Mouse (Mus musculus) hindbrain, embryonic 10.5 days (tissue): ENCODE measurements around the gene Akr1c14. TPM values are rescaled to one million over a fixed set of nuclear protein-coding genes. Genes with fewer than 3 reads are reported as not detected.
"Not testable (repeated sequence)": the region's sequence is repeated elsewhere in the genome, so short reads cannot be mapped to it uniquely, and the experiment has no call there.

Experiments used
- DNase-seq: peaks from one replicate; pipeline ENCODE4 v3.0.0-alpha.2; 2017; ENCODE audit warnings: low spot score
- H3K27ac ChIP-seq: fragments of 300-500 bp; sonication (generic); 2 replicates; pipeline ENCODE4 v1.5.1; 2016; ENCODE audit warnings: mild to moderate bottlenecking, moderate library complexity
- H3K27me3 ChIP-seq: fragments of 300-500 bp; sonication (generic); 2 replicates; pipeline ENCODE4 v1.6.1; 2016; ENCODE audit warnings: mild to moderate bottlenecking; ENCODE audit not compliant: poor library complexity, insufficient read depth, severe bottlenecking
- H3K36me3 ChIP-seq: fragments of 300-500 bp; sonication (generic); 2 replicates; pipeline ENCODE4 v1.6.1; 2016; ENCODE audit warnings: mild to moderate bottlenecking, moderate library complexity
- H3K4me1 ChIP-seq: fragments of 300-500 bp; sonication (generic); replicated peaks from 2 replicates; pipeline ENCODE4 v1.6.1; 2016; ENCODE audit warnings: mild to moderate bottlenecking
- H3K4me3 ChIP-seq: fragments of 300-500 bp; sonication (generic); 2 replicates; pipeline ENCODE4 v1.5.1; 2016; ENCODE audit warnings: mild to moderate bottlenecking, moderate library complexity
- H3K9me3 ChIP-seq: fragments of 300-500 bp; sonication (generic); 2 replicates; pipeline ENCODE4 v1.6.1; 2016; ENCODE audit warnings: mild to moderate bottlenecking, moderate library complexity
- WGBS: fragments of 180-500 bp; shearing (Covaris S2); methylation state at CpG from one replicate; pipeline ENCODE4 v1.1.7; 2016; 5-methylcytosine and 5-hydroxymethylcytosine counted together
- polyA plus RNA-seq: library from polyadenylated mRNA; unstranded; fragments of >200 nt; fragmentation: Nextera tagmentation; extraction: Ambion mirVana; gene quantifications from 2 replicates; pipeline ENCODE4 v1.2.1, GENCODE M21; 2016

The Akr1c14 gene
- 0.06 and 0.18 TPM in 2 replicates for polyA plus RNA-seq

DNA sequence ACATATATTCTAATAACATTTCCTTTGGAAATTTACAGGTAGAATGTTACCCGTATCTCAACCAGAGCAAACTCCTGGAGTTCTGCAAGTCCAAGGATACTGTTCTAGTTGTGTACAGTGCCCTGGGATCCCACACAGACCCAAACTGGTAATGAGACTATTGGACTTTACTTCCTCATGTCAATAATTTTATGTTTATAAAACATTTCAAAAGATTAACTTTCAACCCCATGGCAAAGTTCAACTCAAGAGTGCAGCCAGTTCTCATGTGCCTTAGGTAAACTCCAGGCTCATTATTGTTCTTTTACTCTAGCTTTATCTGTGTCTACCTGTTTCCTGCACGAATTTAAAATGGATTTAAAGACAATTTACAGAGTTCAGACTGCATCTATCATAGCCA lies at the start of gene Akr1c14:
Akr1c14 (plus strand) TSS at position 293 of the 400 bp plus-strand sequence.
- 67% methylated on average over 2 of the region's 2 CpGs for WGBS
- no peaks in the 10 kb centered on the region for H3K9me3 ChIP-seq
- H3K4me3 ChIP-seq, result no peak within 1 kb of the TSS
- no peak for DNase-seq
- H3K27ac ChIP-seq, result no peak within 1 kb of the TSS
- no peaks in the 10 kb centered on the region; the same call in 1 of the 2 replicates for H3K4me1 ChIP-seq
- no peaks in the 10 kb centered on the region for H3K27me3 ChIP-seq
- no peaks in the 10 kb centered on the region for H3K36me3 ChIP-seq

DNA sequence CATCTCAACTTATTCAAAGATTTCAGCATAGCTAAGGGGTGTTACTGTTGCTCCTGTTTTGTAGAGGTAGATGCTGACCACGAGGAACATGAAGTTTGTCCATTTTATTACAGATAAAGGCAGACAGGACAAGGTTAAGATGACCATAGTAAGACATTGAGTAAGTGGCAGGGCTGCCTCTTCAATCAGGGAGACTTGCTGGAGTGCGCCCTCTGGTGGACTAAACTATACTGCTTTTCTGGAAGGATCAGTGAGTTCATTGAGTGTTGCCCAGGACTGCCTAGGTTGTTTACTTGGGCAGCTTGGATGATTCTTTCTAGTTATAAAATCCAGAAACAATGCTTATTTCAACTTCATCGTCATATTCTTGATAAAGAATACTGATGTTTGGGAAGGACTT lies 47.1 kb upstream of the Akr1c14 start:
- H3K4me1 ChIP-seq, result no peaks in the 10 kb centered on the region
- no peaks in the 10 kb centered on the region for H3K27me3 ChIP-seq
- WGBS, result 14% methylated on average over 3 of the region's 3 CpGs
- H3K36me3 ChIP-seq, result no peaks in the 10 kb centered on the region
- no peaks in the 10 kb centered on the region for H3K9me3 ChIP-seq
- no peak overlapping the region for H3K4me3 ChIP-seq
- H3K27ac ChIP-seq, result no peak overlapping the region
- DNase-seq, result peak; percentile 57

DNA sequence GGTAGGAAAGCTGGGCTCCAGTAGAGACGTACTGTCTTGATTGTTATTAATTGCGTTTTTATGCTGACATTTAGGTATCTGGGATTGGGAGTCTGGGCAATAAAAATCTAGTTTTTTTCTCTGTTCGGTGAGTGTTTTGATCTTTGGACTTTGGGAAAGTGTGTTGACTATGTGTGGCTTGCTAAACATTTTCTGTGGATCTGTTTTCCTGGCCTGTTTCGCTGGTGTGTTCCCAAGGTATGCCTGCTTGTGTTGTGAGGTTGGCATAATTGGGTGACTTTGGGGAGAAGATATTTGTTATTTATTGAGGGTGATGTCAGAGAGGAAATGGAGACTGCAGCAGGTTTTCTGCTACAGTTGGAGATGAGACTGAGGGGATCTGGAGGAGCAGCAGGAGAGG lies 38.0 kb upstream of the Akr1c14 start:
- Histone ChIP-seq H3K27ac (no peak overlapping the region), H3K4me3 (no peak overlapping the region), H3K9me3 (no peaks in the 10 kb centered on the region), H3K27me3 (no peaks in the 10 kb centered on the region), H3K4me1 (no peaks in the 10 kb centered on the region), H3K36me3 (no peaks in the 10 kb centered on the region)
- no peak for DNase-seq
- WGBS, result 85% methylated on average over 4 of the region's 4 CpGs

DNA sequence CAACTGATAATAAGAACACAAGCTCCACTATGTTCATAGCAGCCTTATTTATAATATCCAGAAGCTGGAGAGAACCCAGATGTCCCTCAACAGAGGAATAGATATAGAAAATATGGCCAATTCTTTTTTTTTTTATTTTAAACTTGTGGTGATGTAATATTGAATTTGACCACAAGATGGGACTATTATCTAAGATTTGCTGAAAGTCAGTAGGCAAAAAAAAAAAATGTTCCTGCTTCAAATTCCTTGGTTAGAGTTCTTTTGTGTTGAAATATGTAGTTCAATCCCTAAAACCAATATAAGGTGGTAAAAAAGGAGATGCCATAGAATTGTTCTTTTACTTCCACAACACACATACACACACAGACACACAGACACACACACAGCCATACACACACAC lies 35.0 kb upstream of the Akr1c14 start:
- Histone ChIP-seq H3K27me3 (no peaks in the 10 kb centered on the region), H3K9me3 (no peaks in the 10 kb centered on the region), H3K36me3 (no peaks in the 10 kb centered on the region), H3K4me3 (no peak overlapping the region), H3K27ac (no peak overlapping the region), H3K4me1 (no peaks in the 10 kb centered on the region)
- no peak for DNase-seq

DNA sequence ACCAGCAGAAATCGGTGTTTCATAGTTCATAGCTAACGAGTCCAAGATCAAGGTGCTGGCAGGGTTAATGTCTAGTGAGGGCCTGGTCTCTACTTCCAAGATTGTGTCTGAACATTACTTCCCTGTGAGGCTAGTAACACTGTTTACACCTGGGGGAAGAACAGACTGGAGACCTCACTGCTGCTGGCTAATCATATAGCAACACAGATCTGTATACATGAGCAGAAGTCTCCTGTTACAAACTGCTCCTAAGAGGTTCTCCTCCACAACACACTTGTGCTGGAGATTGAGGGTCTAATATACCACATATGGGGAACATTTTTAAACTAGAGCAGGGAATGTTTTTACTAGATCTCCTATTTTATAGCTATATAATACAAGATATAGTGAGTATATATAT lies 18.9 kb upstream of the Akr1c14 start:
- Histone ChIP-seq H3K4me1 (no peaks in the 10 kb centered on the region), H3K27me3 (no peaks in the 10 kb centered on the region), H3K4me3 (no peak overlapping the region), H3K27ac (no peak overlapping the region), H3K9me3 (no peaks in the 10 kb centered on the region), H3K36me3 (no peaks in the 10 kb centered on the region)
- no peak for DNase-seq
- 97% methylated on average over 2 of the region's 2 CpGs for WGBS

DNA sequence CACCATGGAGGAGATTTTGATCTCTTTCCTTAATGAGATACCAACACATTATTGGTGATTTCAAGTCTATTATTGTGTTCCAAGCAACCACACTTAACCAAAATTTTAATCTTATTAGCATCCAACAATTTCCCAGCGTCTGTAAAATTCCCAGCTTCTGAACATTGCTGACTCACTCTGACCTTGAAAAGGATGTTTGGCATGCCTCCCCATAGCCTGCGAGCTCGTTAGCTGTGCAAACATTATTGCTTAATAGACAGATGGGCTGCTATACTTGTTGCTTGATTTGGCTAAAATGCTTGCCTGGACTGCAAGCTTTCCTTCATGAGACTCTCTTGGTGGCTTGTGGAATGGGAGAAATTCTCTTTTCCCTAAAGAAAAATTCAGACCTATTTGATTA lies 16.3 kb upstream of the Akr1c14 start:
- no peak overlapping the region for H3K27ac ChIP-seq
- WGBS, result 87% methylated on average over 3 of the region's 3 CpGs
- DNase-seq, result no peak
- no peak overlapping the region for H3K4me3 ChIP-seq
- no peaks in the 10 kb centered on the region for H3K27me3 ChIP-seq
- H3K4me1 ChIP-seq, result no peaks in the 10 kb centered on the region
- no peaks in the 10 kb centered on the region for H3K9me3 ChIP-seq
- H3K36me3 ChIP-seq, result no peaks in the 10 kb centered on the region

DNA sequence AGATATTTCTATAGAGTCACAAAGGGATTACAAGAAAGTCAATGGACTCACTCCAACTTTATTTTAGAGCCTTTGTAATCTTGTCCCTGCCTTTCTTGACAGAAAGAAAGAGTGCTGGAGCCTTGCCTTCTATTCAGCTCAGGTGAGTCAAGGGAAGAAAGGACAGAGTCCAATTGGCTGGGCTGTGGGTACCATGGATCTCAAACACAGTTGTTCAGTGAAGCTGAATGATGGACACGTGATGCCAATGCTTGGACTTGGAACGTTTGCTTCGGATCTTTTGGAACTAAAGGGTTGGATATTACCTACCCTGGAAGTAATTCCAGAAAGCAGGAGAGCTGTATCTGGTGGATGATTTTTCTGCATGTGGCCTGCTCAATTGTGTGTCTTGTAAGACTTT lies 13.8 kb upstream of the Akr1c14 start:
- no peaks in the 10 kb centered on the region for H3K27me3 ChIP-seq
- no peak for DNase-seq
- H3K4me1 ChIP-seq, result no peaks in the 10 kb centered on the region
- WGBS, result 89% methylated on average over 3 of the region's 3 CpGs
- no peaks in the 10 kb centered on the region for H3K36me3 ChIP-seq
- H3K27ac ChIP-seq, result no peak overlapping the region
- no peaks in the 10 kb centered on the region for H3K9me3 ChIP-seq
- no peak overlapping the region for H3K4me3 ChIP-seq

DNA sequence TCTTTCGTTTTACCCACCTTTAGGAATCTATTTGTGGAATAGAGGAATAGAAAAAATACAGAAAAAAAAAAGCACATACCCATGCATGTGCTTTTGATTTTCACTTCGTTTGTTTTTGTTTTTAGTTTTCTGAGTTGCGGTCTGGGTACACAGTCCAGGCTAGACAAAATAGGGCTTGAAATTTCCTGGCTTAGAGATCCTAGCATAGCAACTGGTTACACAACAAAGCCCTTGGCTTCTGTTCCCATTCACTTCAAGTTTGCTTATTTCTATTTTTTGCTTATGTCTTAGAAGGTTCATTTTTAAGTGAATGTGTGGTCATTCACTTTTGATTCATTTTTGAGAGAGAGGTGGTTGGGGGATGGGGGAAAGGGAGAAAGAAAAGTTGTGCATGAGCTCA lies 2.7 kb upstream of the Akr1c14 start:
- H3K4me3 ChIP-seq, result no peak overlapping the region
- 80% methylated on average over 3 of the region's 3 CpGs for WGBS
- H3K9me3 ChIP-seq, result no peaks in the 10 kb centered on the region
- no peak for DNase-seq
- H3K27ac ChIP-seq, result no peak overlapping the region
- no peaks in the 10 kb centered on the region for H3K27me3 ChIP-seq
- H3K36me3 ChIP-seq, result no peaks in the 10 kb centered on the region
- H3K4me1 ChIP-seq, result no peaks in the 10 kb centered on the region; the same call in 1 of the 2 replicates

DNA sequence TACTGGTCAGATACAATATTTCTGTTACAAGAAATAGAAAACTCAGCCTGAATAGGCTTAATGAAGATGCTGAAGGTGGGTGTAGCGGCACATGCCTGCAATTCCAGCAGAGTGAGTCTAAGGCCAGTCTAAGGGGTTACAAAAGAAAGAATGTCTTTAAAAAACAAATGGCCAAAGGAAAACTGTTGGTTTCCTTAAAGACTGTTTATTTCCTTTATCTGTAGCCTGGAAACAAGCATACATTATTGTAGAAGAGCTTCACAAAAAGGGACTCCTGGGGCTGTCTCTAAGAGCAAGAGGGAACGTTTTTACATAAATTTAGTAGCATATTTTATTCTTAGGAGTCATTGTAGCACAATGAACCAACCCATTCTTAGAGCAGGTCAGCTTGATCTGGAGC lies 2.0 kb upstream of the Akr1c14 start:
- no peak overlapping the region for H3K27ac ChIP-seq
- WGBS, result 27% methylated on average over 2 of the region's 2 CpGs
- H3K27me3 ChIP-seq, result no peaks in the 10 kb centered on the region
- H3K4me3 ChIP-seq, result no peak overlapping the region
- DNase-seq, result no peak
- no peaks in the 10 kb centered on the region; the same call in 1 of the 2 replicates for H3K4me1 ChIP-seq
- H3K9me3 ChIP-seq, result no peaks in the 10 kb centered on the region
- H3K36me3 ChIP-seq, result no peaks in the 10 kb centered on the region

DNA sequence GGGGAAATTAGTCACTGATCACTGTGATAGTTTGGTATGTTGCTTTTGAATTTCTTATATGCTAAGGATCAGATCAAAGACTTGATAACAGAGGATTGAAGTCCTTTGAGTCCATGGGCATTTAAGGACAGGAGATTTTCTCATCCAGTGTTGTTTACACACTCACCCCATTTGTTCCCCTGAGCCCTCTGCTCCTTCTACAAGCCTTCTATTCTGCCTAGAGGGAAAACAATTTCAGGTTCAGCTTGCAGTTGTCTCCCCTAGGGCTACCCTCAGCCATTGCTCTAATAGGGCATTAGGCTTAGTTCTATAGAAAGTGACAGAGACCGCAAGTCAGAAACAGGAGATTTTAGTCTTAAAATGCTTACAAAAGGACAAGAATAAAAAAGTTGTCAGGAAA lies 585 bp upstream of the Akr1c14 start:
- H3K4me3 ChIP-seq, result no peak overlapping the region
- no peaks in the 10 kb centered on the region; the same call in 1 of the 2 replicates for H3K4me1 ChIP-seq
- H3K27ac ChIP-seq, result no peak overlapping the region
- H3K27me3 ChIP-seq, result no peaks in the 10 kb centered on the region
- DNase-seq, result no peak
- no peaks in the 10 kb centered on the region for H3K9me3 ChIP-seq
- no peaks in the 10 kb centered on the region for H3K36me3 ChIP-seq
- WGBS, result 93% methylated on average over 1 of the region's 1 CpGs

DNA sequence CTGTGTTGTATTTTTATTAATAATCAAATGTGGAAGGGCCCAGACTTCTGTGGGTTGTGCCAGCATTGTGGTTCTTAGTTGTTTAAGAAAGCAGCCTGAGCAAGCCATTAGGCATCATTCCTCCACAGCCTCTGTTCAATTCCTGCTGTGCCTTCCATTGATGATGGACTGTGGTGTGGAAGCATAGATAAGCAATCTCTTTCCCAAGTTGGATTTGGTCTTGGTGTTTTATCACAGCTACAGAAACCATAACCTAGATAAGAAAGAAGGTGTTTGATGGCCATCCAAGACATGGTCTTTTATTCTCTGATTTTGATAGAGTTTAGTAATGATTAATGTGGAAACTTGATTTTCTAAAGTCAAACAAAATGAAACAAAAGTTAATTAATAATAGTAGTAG lies 844 bp downstream of the Akr1c14 start:
- H3K4me1 ChIP-seq, result no peaks in the 10 kb centered on the region; the same call in 1 of the 2 replicates
- no peaks in the 10 kb centered on the region for H3K36me3 ChIP-seq
- no peak overlapping the region for H3K27ac ChIP-seq
- no peak for DNase-seq
- H3K9me3 ChIP-seq, result no peaks in the 10 kb centered on the region
- no peak overlapping the region for H3K4me3 ChIP-seq
- no peaks in the 10 kb centered on the region for H3K27me3 ChIP-seq

DNA sequence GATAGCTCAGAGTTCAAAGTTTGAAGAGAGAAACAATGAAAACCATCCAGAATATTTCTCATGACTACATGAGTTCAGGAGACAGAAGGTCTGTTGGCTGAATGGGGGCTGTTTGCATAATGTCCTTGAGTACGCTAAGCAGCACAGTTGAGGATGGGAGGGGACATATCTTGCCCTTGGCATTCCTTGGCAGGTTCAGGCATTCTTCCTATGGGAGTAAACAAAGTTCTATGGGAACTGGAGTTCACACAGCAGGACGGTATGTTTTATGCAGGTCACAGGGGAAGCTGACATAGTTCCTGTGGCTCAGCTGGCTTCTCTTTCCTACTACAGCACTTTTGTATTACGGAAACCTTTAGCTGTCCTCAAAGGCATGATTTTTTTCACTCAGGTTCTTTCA lies 6.6 kb downstream of the Akr1c14 start:
- Histone ChIP-seq H3K27me3 (no peaks in the 10 kb centered on the region), H3K9me3 (no peaks in the 10 kb centered on the region)
- WGBS, result 82% methylated on average over 3 of the region's 3 CpGs

DNA sequence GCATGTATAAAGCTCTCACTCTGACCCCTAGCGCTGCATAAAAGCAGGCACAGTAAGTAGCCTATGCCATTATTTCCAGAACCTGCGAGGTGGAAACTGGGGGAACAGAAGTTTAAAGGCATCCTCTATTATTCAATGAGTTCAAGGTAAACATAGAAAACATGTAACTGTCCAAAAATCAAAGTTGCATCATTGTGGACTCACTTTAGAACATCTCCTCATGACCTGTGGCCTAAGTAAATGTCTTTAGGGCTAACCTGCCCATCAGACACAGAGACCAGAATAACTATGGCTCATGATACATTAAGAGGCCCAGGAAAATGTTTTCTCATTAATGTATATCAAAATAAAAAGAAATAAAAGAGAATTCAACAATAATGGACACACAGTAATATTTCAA lies 7.4 kb downstream of the Akr1c14 start:
- no peaks in the 10 kb centered on the region for H3K27me3 ChIP-seq
- no peaks in the 10 kb centered on the region for H3K36me3 ChIP-seq
- H3K4me1 ChIP-seq, result no peaks in the 10 kb centered on the region
- no peak overlapping the region for H3K27ac ChIP-seq
- no peak for DNase-seq
- WGBS, result 85% methylated on average over 2 of the region's 2 CpGs
- H3K4me3 ChIP-seq, result no peak overlapping the region
- no peaks in the 10 kb centered on the region for H3K9me3 ChIP-seq

More for the DNA sequence above, 6.6 kb downstream of the Akr1c14 start:
- DNase-seq, result no peak
- Histone ChIP-seq H3K27ac (no peak overlapping the region), H3K36me3 (no peaks in the 10 kb centered on the region), H3K4me3 (no peak overlapping the region), H3K4me1 (no peaks in the 10 kb centered on the region)

DNA sequence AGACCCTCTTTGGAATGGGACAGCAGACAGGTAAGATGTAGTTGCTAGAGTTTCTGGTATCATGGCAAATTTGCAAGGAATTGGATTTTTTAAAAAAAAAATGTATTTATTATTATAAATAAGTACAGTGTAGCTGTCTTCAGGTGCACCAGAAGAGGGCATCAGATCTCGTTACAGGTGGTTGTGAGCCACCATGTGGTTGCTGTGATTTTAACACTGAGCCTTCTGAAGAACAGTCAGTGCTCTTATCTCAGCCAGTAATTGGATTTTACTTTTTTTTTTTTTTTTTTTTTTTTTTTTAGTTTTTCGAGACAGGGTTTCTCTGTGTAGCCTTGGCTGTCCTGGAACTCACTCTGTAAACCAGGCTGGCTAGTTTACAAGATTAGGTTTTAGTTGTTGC lies 9.4 kb downstream of the Akr1c14 start:
- H3K9me3 ChIP-seq, H3K27ac ChIP-seq, H3K4me3 ChIP-seq, H3K27me3 ChIP-seq, H3K4me1 ChIP-seq, DNase-seq, H3K36me3 ChIP-seq: not testable (repeated sequence)
- 85% methylated on average over 2 of the region's 2 CpGs for WGBS
